Mouse (Mus musculus) spleen, adult 2 months (tissue): Measurements from ENCODE around the gene Scaf8.

Experiments used
- CTCF ChIP-seq: fragments of 200-500 bp; IDR thresholded peaks from 2 replicates; pipeline ENCODE4 v1.5.1; 2011; ENCODE audit warnings: mild to moderate bottlenecking, inconsistent platforms; ENCODE audit not compliant: insufficient read depth, insufficient read length, insufficient replicate concordance; ENCODE audit errors: extremely low read depth
- POLR2A ChIP-seq: fragments of 200-500 bp; IDR thresholded peaks from 2 replicates; pipeline ENCODE4 v1.6.1; 2011; ENCODE audit warnings: low read depth, low read length, inconsistent platforms

DNA sequence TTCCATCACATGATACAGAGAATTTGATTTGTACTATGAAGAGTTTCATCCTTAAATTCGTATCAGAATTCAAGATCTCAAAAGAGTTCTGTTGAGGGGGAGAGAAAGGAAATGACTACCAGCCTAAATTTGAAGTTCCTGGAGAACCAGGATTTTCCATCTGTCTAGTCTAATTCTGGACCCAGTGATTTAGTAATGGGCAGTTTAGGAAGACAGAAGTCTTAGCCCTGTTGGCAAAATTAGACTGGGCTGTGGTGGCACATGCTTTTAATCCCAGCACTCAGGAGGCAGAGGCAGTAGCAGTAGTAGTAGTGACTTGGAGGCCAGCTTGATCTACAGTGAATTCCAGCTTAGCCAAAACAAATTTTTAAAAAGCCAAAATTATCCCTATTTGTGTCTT, 93.7 kb downstream of the Scaf8 start:
- no peak for TF ChIP-seq POLR2A
- no peak for TF ChIP-seq CTCF
